Mouse (Mus musculus) liver, adult 2 months (tissue): ENCODE results near the gene Szrd1.

ENCODE experiments used
- CTCF ChIP-seq: fragments of 200-500 bp; IDR thresholded peaks from 2 replicates; pipeline ENCODE4 v1.5.1; 2011; ENCODE audit warnings: low read depth, low read length, control low read depth
- POLR2A ChIP-seq: fragments of 200-500 bp; IDR thresholded peaks from 2 replicates; pipeline ENCODE4 v1.6.1; 2011; ENCODE audit warnings: low read length, control low read depth; ENCODE audit not compliant: insufficient read depth; ENCODE audit errors: extremely low read depth

DNA sequence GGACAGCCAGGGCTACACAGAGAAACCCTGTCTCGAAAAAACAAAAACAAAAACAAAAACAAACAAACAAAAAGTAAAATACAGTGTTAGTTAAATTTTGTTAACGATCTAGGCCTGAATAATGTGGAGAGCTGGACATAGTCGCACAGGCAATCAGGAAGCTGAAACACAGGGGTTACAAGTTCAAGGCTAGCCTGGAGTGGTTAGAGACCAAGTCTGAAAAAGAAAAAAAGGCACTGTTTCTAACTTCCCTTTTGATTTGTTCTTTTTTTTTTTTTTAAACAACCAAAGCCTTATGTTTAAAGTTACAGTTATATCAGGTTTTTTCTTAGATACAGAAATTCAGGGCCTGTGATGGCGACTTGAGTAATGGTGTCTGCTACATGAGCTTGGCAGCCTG is 20.6 kb upstream of the Szrd1 start:
- no peak for TF ChIP-seq CTCF
- no peak for TF ChIP-seq POLR2A
